Mouse (Mus musculus) hindbrain, embryonic 16.5 days (tissue): ENCODE results near the gene Mpzl2. TPM values are rescaled to one million over a fixed set of nuclear protein-coding genes. Genes with fewer than 3 reads are reported as not detected.

Experiments
- ATAC-seq: fragments of 200-750 bp; cut with Nextera tagmentation; 2 replicates; pipeline ENCODE4 v1.8.0; 2017; ENCODE audit warnings: moderate TSS enrichment, moderate library complexity
- H3K27ac ChIP-seq: fragments of 300-500 bp; sonication (generic); 2 replicates; pipeline ENCODE4 v1.5.1; 2014; ENCODE audit warnings: low read depth, mild to moderate bottlenecking, control low read depth, low read length, moderate library complexity
- H3K27me3 ChIP-seq: fragments of 300-500 bp; sonication (generic); replicated peaks from 2 replicates; pipeline ENCODE4 v1.6.1; 2014; ENCODE audit warnings: low read length; ENCODE audit not compliant: control insufficient read depth, insufficient read depth
- H3K36me3 ChIP-seq: fragments of 300-500 bp; sonication (generic); 2 replicates; pipeline ENCODE4 v1.6.1; 2014; ENCODE audit warnings: mild to moderate bottlenecking, low read length, moderate library complexity, mixed read lengths; ENCODE audit not compliant: control insufficient read depth, insufficient read depth
- H3K4me1 ChIP-seq: fragments of 300-500 bp; sonication (generic); 2 replicates; pipeline ENCODE4 v1.6.1; 2014; ENCODE audit warnings: low read depth, low read length; ENCODE audit not compliant: control insufficient read depth, insufficient read depth
- H3K4me2 ChIP-seq: fragments of 300-500 bp; sonication (generic); 2 replicates; pipeline ENCODE4 v1.6.1; 2014; ENCODE audit warnings: mild to moderate bottlenecking, low read length, control low read depth, moderate library complexity
- H3K4me3 ChIP-seq: fragments of 300-500 bp; sonication (generic); 2 replicates; pipeline ENCODE4 v1.5.1; 2014; ENCODE audit warnings: mild to moderate bottlenecking, low read length, control low read depth, moderate library complexity
- H3K9ac ChIP-seq: fragments of 300-500 bp; sonication (generic); 2 replicates; pipeline ENCODE4 v1.6.1; 2014; ENCODE audit warnings: low read depth, mild to moderate bottlenecking, control low read depth, low read length, moderate library complexity
- H3K9me3 ChIP-seq: fragments of 300-500 bp; sonication (generic); 2 replicates; pipeline ENCODE4 v1.6.1; 2014; ENCODE audit warnings: mild to moderate bottlenecking, low read length, moderate library complexity; ENCODE audit not compliant: control insufficient read depth
- WGBS: fragments of 180-500 bp; shearing (Covaris S2); extraction: QIAGEN DNeasy Blood & Tissue Kit; methylation state at CpG from one replicate; pipeline ENCODE4 v1.1.7; 2014; 5-methylcytosine and 5-hydroxymethylcytosine counted together
- polyA plus RNA-seq: library from polyadenylated mRNA; unstranded; fragments of >200 nt; fragmentation: Nextera tagmentation; extraction: Ambion mirVana; gene quantifications from 2 replicates; pipeline ENCODE4 v1.2.1, GENCODE M21; 2015

Gene Mpzl2
- polyA plus RNA-seq, 1 experiment from 2014 or later, result 2.5 TPM

GRCm38 (mm10) chr9:45088040-45088439 lies 48.4 kb downstream of the Mpzl2 start:
- H3K4me3 ChIP-seq, result no peak overlapping the region
- no peaks in the 10 kb centered on the region for H3K36me3 ChIP-seq
- no peak overlapping the region for H3K9ac ChIP-seq
- no peaks in the 10 kb centered on the region for H3K4me1 ChIP-seq
- H3K27ac ChIP-seq, result no peak overlapping the region
- H3K4me2 ChIP-seq, result no peak overlapping the region
- H3K27me3 ChIP-seq, result no peaks in the 10 kb centered on the region
- no peaks in the 10 kb centered on the region for H3K9me3 ChIP-seq
- no peak for ATAC-seq

DNA sequence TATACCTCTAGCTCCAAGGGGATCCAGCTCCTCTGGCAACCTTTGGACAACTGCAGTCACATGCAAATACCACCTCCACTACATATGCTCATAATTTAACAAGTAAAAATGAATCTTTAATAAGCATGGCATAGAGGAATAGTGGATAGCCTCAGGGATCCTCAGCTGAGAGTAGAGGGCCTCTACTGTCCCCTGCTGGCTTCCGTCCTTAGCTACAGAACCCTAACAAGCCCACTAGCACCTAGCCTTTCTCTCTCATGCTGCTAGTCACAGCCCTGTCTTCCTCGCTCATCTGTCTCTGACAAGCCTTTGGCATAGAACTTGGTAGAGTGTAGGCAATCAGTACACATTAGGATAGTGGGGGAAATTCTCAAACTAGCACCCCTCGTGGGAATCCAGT lies 51.2 kb downstream of the Mpzl2 start:
- H3K4me2 ChIP-seq, result no peak overlapping the region
- H3K9me3 ChIP-seq, result no peaks in the 10 kb centered on the region
- no peak overlapping the region for H3K9ac ChIP-seq
- no peaks in the 10 kb centered on the region for H3K36me3 ChIP-seq
- no peaks in the 10 kb centered on the region for H3K4me1 ChIP-seq
- no peak overlapping the region for H3K4me3 ChIP-seq
- 69% methylated on average over 3 of the region's 3 CpGs for WGBS
- no peak for ATAC-seq
- no peaks in the 10 kb centered on the region for H3K27me3 ChIP-seq
- H3K27ac ChIP-seq, result no peak overlapping the region

- Histone ChIP-seq H3K4me2 (no peak overlapping the region), H3K9me3 (no peaks in the 10 kb centered on the region), H3K9ac (no peak overlapping the region), H3K36me3 (no peaks in the 10 kb centered on the region), H3K4me3 (no peak overlapping the region), H3K27me3 (no peaks in the 10 kb centered on the region), H3K27ac (no peak overlapping the region), H3K4me1 (no peaks in the 10 kb centered on the region)
- ATAC-seq, result no peak
- WGBS, result 76% methylated on average over 4 of the region's 4 CpGs
Measured at GRCm38 (mm10) chr9:45092641-45093040, 53.0 kb downstream of the Mpzl2 start.

DNA sequence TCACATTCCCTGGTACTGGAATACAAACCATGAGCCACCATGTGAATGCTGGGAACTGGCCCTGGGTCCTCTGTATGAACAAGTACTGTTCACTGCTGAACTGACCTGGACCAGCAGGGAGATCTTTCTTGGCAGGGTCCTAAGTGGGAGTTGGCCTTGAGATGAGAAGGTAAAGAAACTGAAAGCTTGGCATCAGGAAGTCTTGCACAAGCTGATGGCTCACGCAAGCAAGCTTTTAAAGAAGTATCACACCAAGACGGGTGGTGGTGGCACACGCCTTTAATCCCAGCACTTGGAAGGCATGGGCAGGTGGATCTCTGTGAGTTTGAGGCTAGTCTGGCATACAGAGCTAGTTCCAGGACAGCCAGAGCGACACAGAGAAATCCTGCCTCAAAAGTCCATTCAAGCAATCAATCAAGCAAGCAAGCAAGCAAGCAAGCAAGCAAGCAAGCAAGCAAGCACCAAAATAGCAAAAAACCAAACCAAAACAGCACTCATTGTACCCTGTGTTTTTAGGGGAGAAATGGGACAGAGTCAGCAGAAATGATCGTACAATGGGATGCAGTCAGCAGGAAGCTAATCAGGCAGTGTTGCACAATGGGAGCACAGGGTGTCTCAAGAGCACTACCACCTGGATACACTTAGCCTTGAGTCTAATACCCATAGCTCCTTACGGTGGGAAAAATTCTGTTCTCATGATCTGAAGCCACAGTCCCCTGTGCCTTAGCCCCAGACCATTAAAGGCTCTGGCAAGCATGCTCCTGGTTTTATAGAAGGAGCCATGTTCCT lies 55.7 kb downstream of the Mpzl2 start:
- Histone ChIP-seq H3K9me3 (no peaks in the 10 kb centered on the region), H3K27ac (no peak overlapping the region), H3K4me1 (no peaks in the 10 kb centered on the region), H3K36me3 (no peaks in the 10 kb centered on the region), H3K9ac (no peak overlapping the region), H3K4me3 (no peak overlapping the region), H3K27me3 (no peaks in the 10 kb centered on the region), H3K4me2 (no peak overlapping the region)
- 86% methylated on average over 6 of the region's 6 CpGs for WGBS
- no peak for ATAC-seq

GRCm38 (mm10) chr9:45097877-45098276 lies 58.3 kb downstream of the Mpzl2 start:
- Histone ChIP-seq H3K27ac (no peak overlapping the region), H3K9me3 (no peaks in the 10 kb centered on the region), H3K4me1 (no peaks in the 10 kb centered on the region), H3K36me3 (no peaks in the 10 kb centered on the region), H3K9ac (no peak overlapping the region), H3K4me3 (no peak overlapping the region), H3K27me3 (no peaks in the 10 kb centered on the region), H3K4me2 (no peak overlapping the region)
- ATAC-seq, result no peak
- 78% methylated on average over 5 of the region's 5 CpGs for WGBS

DNA sequence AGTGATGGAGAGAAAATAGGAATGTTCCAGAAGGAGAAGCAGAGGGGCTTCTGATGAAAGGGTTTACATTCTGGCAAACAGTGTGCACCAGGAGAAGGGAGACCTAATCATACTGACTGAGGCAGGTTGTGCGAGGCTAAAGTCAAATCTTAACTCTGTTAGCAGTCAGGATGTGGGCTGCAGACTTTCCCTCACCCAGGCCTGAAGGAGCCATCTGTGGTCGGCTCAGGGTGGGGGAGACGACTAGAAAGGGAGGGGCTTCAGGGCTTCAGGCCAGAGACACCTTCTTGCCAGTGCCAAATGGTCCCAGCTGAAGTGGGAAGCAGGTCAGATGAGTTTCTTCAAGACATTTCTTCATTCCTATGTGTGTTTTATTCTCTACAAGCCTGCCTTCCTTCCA lies 58.8 kb downstream of the Mpzl2 start:
- Histone ChIP-seq H3K9ac (no peak overlapping the region), H3K27ac (no peak overlapping the region), H3K4me1 (no peaks in the 10 kb centered on the region), H3K9me3 (no peaks in the 10 kb centered on the region), H3K36me3 (no peaks in the 10 kb centered on the region), H3K27me3 (no peaks in the 10 kb centered on the region), H3K4me2 (no peak overlapping the region), H3K4me3 (no peak overlapping the region)
- 63% methylated on average over 3 of the region's 3 CpGs for WGBS
- no peak for ATAC-seq

DNA sequence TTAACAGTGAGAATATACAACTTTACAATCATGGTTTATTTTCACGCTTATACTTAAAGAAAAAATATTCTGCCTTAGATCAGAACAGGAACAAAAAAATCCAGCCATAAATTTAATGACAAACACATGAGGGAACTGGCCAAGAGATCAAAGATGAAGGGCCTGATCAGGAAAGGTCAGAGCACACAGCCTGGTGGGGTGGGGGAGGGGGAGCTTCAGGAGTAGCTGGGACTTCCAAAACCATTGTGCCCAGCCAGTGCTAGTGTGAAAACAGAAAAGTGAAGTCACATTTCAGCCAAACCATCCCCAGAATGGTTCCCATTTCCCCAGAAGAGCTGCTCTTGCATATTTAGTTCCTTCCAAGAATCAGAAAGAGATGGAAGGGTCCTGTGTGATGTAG lies 62.9 kb downstream of the Mpzl2 start:
- no peak overlapping the region for H3K4me3 ChIP-seq
- H3K27me3 ChIP-seq, result no peaks in the 10 kb centered on the region
- H3K4me1 ChIP-seq, result no peaks in the 10 kb centered on the region
- H3K27ac ChIP-seq, result no peak overlapping the region
- ATAC-seq, result no peak
- no peaks in the 10 kb centered on the region for H3K36me3 ChIP-seq
- H3K9me3 ChIP-seq, result no peaks in the 10 kb centered on the region
- no peak overlapping the region for H3K4me2 ChIP-seq
- no peak overlapping the region for H3K9ac ChIP-seq
- WGBS, result 82% methylated on average over 1 of the region's 1 CpGs

GRCm38 (mm10) chr9:45103211-45103979 lies 63.8 kb downstream of the Mpzl2 start:
- no peak for ATAC-seq
- H3K9ac ChIP-seq, result no peak overlapping the region
- WGBS, result 76% methylated on average over 11 of the region's 11 CpGs

More at GRCm38 (mm10) chr9:45103211-45103979, 63.8 kb downstream of the Mpzl2 start:
- no peak overlapping the region for H3K27ac ChIP-seq
- H3K27me3 ChIP-seq, result no peaks in the 10 kb centered on the region
- no peak overlapping the region for H3K4me2 ChIP-seq
- H3K4me1 ChIP-seq, result no peaks in the 10 kb centered on the region
- no peaks in the 10 kb centered on the region for H3K9me3 ChIP-seq
- H3K36me3 ChIP-seq, result no peaks in the 10 kb centered on the region
- no peak overlapping the region for H3K4me3 ChIP-seq
